Mouse (Mus musculus) stomach, postnatal 0 days (tissue): ENCODE results near the gene Cacna1i.

Experiments
- CTCF ChIP-seq: IDR thresholded peaks from 2 replicates; pipeline ENCODE4 v1.5.1; 2016; ENCODE audit warnings: antibody characterized with exemption, low read depth, mild to moderate bottlenecking, moderate library complexity
- EP300 ChIP-seq: optimal IDR thresholded peaks from 2 replicates; pipeline ENCODE3; 2016; ENCODE audit warnings: antibody characterized with exemption

- TF ChIP-seq EP300 (peak; percentile 14), CTCF (no peak)
Measured at GRCm38 (mm10) chr15:80257602-80258239, 29.3 kb upstream of the Cacna1i start.
